Mouse (Mus musculus) erythroid progenitor cell, adult 5-6 weeks (primary cell): Measurements from ENCODE around the gene Ly6g6f. TPM values are rescaled to one million over a fixed set of nuclear protein-coding genes. Genes with fewer than 3 reads are reported as not detected.

ENCODE experiments used
- ATAC-seq: replicated peaks from 2 replicates; pipeline ENCODE4 v1.8.0; 2016; ENCODE audit warnings: moderate number of reproducible peaks, mild to moderate bottlenecking, moderate TSS enrichment, inconsistent platforms; ENCODE audit not compliant: poor library complexity, low FRiP score, severe bottlenecking
- total RNA-seq, 2 experiments: library from RNA; stranded (forward) in 1 of 2; stranded (reverse) in 1 of 2; fragments of 150-400 nt in 1 of 2; fragments of 186-747, 209-891 nt in 1 of 2; gene quantifications; 2 replicates each; pipeline versions ENCODE4 v1.2.3 to v1.2.4; 2015 to 2017; ENCODE audit warnings: low replicate concordance in 2 of 2

The Ly6g6f gene
- total RNA-seq, 2 experiments from 2014 or later, result 3.8 TPM; not detected in 1

DNA sequence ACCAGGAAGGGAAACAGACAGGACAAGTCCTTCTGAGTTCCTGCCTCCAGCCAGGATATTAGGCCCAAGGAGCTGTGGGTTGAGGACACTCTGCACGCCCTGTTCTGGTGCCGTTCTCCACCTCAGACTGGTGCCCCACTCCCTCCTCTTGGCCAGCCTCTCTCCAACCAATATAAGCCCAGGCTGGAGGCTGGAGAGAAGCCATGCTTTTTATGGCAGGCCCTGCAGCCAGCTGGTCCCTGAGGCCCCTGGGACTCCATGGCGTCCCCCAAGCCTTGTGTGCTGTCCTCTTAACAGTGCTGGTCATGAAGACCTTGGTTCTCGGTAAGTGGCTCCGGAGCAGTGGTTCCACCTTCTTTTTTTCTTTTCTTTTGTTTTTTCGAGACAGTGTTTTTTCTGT, 22.7 kb upstream of the Ly6g6f start, which contains the start of gene Ly6g5c:
Gene Ly6g5c (plus strand): TSS at position 183 of the 400 bp plus-strand sequence.
- ATAC-seq, result no peak

DNA sequence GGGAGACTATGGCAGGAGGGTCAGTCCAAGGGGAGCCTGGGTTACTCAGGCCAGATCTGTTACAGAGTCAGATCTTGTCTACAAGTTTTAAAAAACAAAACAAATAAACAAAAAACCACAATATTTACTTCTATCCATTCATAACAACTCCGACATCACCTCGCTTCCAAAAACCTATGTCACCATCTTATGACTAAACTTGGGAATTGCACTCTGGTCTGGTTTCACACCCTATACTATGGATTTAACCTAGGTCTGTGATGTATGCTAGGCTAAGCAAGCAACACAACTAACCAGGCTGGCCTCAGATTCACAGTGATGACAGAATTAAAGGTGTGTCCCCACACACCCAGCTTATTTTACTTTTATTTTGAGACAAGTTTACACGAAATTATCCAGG, 21.1 kb upstream of the Ly6g6f start:
- ATAC-seq, result no peak

DNA sequence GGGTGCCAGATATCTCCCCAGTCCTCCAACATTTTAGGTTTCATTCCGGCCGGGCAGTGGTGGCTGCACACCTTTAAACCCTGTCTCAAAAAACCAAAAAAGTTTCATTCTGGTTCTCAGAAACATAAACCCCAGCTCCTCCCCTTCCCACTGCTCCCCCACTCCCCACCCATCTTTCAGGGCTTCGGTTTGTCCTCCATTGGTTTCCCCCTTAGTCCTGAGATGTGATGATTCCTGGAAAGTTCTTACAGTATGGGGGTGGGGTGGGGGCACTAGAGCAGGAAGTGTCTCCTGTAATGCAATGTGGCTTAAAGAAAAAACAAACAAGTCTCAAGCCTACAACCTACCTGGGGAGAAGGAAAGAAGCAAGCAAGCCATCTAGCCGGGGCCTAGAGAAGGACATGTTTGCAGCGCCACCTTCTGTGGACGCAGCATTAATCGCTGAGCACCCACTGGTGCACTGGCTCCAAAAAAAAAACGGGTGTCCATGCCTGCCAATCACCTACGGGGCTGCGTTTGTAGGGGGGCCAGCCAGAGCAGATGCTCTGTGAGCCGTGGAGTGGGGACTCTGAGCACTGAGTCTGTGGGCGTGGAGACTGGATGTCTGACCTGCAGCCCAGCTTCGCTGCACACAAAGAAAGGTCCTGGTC, 20.5 kb upstream of the Ly6g6f start:
- ATAC-seq, result peak; percentile 54

DNA sequence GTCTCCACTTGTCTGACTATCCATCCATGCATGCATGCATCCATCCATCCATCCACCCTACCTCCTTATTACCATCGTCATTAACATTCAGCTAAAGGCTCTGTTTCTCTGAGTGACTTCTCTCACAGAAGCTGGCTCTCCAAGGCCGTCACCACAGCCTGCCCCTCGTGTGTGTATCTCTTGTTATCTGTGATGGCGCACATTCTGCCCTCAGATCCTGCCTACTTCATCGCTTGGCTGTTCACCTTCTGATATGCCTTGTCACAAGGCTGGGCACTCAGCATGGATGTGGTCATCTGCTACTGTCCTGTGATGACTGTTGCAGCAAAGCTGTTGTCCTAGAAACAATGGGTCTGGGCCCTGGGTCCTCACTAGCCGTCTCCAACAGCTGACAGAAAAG, 19.3 kb upstream of the Ly6g6f start:
- ATAC-seq, result peak; percentile 89

DNA sequence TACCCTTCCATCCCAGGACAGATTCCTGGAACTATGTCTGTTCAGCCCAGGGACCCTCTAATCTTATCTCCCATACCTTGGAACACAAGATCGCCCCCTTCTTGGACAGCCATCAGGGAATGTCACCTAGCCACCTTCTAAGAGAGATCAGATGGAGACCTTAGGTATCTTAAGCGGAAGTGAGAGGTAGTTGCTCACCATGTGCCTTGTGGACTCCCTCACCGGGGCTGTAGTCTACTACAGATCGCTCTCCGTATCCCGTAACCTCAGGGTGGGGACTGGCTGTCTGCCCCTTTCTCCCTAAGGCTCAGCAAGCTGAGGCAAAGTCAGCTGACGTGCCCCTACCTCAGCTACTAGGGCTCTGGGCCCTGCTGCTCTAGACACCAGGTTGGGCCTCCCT, 18.7 kb upstream of the Ly6g6f start:
- ATAC-seq, result no peak

DNA sequence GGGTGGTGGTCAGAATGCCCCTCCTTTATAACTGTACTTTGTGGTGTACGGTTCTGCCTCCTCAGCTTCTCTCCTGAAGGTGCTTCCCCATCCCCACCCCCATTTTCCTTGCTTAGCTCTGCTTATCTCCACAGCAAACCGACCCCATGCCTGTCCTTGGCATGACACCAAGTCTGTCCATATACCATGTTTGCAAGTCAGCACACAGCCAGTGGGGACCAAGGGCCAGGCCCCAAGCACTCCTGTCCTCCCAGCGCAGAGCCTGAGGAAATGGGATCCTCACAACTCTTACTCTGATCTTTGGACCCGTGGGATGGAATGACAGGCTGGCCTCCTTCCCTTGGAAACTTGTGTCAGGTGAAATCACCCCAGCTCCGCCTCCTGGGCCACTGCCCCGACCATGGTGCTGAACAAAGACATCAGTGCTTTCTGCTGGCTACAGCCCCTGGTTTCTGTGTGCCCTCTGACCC, 17.8 kb upstream of the Ly6g6f start:
- no peak for ATAC-seq

DNA sequence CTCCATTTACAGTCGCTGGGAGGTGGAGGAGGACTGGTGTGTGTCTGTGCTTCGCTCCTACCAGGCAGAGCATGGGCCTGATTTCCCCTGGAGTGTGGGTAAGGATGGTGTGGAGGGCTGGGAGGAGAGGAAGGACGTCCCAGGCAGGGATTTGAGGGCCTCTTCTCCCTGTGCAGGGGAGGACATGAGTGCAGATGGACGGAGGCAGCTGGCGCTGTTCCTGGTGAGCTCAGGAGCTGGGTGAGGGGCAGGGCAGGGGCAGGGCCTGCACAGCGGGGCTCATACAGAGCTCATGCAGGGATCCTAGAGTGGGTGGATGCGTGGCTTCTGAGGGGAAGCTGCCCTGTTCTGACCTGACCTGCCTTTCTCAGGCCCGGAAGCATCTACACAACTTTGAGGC, 16.9 kb upstream of the Ly6g6f start:
- no peak for ATAC-seq

DNA sequence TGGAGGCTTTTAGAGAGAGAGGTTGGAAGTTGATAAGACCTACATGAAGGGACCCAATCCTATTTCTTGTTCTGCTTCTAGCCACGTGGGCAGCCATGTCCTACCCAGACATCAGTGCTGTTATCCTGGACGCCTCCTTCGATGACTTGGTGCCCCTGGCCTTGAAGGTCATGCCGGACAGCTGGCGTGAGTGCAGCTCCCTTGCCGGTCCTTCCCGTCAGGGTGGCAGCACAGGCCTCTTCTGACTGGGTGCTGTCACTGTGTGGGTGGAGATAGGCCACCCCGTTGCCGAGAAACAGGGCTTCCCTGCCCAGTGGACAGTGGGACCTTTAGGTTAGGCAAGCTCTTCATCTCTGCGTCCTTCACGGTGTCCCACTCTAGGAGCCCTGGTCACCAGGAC, 15.8 kb upstream of the Ly6g6f start:
- no peak for ATAC-seq

DNA sequence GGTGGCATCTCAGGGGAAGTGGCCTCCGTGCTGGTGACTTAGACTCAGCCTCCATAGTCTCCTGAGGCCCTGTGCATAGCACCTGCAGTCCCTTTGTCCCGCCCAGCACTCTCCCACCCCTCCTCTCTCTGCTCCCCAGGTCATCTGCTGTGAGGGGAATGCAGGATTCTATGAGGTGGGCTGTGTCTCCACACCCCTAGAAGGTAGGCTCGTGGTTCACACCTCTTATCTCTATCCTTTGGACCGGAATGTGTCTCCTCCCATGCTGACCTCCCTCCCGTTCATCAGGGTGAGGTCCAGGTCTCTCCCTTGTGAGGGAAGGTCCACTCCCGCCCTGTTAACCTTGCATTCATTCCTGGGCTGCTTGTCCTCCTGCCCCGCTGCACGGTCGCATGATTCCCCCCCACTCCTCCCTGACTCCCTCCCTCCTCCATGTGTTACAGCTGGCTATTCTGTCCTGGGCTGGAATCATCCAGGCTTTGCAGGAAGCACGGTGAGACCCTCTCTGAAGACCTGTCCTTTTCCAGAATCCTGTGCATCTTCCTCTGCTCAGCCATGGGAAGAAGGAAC, 14.9 kb upstream of the Ly6g6f start:
- no peak for ATAC-seq

DNA sequence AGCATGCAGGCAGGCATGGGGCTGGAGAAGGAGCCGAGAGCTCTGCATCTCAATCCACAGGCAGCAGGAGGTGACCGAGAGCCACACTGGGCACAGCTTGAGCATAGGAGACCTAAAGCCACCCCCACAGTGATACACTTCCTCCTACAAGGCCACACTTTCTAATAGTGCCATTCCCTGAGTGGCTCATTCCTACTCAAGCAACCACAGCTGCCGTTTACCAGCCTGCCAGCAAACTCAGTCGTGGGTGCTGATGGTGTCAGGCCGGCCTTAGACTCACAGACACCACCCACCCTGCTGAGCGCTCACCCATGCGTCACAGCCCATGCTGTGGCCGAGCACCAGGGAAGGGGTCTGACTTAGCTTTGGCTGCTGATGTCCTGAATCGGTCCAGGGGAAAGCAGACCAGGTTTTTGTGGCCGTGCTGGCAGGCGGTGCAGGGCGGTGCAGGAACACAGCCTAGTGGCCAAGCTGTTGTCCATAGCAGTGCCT, 11.8 kb upstream of the Ly6g6f start:
- no peak for ATAC-seq

DNA sequence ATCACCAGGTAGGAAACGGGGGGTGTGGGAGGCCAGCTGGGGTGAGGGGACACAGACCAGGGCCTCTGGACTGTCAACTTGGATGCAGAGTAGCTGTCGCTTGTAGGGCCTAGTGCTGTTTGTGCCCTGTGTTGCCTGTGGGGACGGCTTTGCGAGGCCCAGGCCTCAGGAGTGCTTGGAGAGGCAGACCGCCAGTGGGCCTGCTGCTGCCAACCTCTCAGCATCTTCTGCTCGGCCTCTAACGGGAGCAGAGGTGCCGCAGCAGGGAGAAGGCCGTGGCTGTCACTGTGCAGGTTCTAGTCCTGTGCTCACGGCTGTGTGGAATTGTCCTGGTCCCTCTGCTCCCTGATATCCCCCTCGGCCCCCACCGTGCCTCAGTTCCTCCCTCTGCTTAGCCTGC, 11.2 kb upstream of the Ly6g6f start:
- ATAC-seq, result no peak

DNA sequence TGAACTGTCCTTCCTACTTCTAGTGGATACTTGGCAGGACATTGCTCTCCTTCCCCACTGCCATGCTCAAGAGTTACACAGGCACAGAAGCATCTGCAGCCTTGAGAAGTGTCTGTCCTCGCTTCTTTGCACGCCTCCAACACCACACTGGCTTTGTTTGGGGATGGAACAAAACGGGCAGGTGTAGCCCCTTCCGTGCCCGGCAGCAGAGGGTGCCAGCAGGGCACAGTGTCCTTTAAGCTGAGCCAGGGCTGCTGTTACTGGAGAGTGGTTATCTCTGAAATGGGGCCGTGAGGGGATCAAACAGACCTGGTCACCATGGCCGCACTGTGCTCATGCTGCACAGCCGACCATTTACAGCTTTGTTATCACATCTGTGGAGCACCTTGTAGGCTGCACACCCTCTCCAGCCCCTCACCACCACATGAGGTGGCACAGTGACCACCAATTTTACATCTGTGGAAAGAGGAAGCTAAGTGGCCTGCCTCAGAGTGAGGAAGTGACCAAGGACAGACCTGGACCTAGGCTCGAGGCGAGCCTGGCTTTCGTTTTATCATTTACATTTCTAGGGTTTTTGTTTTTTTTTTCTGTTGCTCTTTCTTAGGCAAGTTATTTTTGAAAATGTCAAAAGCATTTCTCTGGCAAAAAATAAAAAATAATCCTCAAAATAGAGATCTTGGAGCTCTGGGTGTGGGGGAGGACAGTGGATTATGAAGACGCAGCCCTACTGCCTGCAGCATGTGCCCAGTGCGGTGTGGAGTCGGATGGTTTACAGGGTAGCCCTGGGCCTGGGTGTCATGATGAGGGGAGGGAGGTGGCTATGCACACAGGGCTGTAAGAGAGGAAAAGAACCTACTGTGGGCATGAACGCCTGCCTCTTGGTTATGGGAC, 9.3 kb upstream of the Ly6g6f start:
- ATAC-seq, result no peak

DNA sequence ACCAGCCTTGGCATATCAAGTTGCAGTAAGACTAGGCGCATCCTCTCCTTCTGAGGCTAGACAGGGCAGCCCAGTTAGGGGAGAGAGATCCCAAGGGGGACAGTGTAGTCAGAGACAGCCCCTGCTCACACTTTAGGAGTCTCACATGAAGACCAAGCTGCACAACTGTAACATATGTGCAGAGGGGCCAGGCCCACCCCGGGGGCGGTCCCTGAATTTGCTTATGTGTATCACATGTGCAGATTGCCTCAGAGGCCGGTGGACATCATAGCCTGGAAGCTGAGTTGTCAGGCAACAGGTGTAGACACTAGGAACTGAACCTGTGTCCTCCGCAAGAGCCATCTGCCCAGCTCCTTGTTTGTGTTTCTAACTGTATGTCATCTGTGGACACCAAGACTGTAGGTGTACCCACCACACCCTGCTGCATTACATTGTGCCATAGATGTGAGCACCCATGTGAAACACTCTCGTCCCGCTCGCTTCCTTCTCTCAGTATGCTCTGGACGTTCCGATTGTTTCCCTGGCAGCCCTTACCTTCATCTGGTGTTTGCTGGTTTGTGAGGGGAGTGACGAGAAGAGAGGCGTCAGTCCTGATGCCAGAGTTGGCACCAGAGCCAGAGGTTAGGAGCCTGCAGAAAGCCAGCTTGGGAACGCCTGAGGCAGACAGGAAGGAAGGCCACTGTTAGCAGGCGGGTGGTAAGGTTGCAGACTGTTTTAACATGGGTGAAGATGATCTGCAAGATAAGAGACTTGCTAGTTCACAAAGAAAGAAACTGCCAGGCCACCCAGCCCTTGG, 7.2 kb upstream of the Ly6g6f start:
- ATAC-seq, result no peak

DNA sequence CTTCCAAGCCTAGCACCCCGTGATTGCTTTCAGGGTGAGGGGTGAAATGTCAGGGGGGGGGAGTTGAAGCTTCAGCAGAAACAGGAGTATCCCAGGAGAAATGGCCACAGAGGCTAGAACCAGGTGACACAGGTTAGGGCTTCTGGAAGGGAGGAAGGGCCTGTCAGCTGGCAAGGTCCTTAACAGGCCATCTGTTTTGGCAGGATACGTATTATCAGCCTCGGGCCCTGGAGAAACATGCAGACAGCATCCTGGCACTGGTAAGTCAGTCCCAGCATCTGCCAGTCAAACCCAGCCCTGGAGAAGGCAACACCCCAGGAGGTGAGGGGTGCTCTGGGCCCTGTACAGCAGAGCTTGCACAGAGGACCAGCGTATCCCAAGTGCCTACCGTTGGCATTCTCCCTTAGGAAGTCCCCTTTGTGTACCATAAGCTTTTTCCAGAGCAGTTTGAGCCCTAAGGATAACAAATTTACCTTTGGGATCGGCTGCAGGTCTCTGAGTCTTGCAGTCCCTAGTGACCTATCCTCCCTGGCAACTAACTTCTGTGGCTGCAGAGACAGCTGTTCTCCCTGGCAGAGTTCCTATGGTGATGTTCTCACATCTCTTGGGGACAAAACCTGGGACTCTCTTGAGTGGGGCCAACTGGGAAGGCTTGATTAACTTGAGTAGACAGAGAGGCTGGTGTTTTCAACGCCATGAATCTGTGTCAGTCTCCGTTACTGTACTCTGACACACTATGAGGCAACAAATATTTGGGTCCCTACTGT, 4.9 kb upstream of the Ly6g6f start:
- ATAC-seq, result peak; percentile 81

DNA sequence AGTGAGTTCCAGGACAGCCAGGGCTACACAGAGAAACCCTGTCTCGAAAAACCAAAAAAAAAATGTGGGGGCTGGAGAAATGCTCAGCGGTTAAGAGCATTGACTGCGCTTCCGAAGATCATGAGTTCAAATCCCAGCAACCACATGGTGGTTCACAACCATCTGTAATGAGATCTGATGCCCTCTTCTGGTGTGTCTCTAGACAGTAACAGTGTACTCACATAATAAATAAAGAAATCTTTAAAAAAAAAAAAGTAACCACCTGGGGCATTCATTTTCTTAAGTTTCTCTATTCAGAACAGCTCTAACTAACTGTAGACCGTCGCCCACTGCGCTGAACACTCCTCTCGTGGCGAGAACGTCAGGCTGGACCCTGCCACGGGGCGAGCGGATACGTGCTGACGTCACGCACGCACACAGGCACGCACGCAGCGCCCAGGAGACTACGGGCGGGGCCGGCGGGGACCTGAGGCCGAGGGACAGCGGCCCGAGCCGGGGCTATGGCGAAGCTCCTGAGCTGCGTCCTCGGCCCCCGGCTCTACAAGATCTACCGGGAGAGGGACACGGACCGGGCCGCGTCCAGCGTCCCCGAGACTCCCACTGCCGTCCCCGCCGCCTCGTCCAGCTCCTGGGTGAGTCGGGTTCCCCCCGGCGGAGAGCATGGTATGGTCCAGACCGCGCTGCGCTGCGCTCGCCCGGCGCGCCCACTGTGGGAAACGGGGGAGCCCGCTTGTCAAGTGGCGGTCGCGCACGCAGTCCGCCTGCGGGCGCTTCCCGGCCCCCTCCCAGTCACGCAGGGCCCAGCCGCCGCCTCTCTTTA, 3.6 kb upstream of the Ly6g6f start, which contains the start of gene Abhd16a:
Gene Abhd16a (plus strand): TSS at position 439 of the 820 bp plus-strand sequence.
- ATAC-seq, result peak; percentile 92

DNA sequence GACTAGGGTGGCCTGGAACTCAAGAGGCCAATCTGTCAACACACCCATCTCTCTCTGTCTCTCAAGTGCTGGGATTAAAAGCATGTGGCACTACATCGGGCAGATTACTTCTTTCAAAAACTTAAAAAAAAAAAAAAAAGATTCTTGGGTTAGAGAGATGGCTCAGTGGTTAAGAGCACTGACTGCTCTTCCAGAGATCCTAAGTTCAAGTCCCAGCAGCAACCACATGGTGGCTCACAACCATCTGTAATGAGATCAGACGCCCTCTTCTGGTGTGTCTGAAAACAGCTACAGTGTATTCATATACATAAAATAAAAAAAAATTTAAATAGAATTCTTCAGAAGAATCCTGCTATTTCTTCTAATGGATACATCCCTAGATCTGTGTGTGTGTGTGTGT, 2.7 kb upstream of the Ly6g6f start:
- no peak for ATAC-seq

DNA sequence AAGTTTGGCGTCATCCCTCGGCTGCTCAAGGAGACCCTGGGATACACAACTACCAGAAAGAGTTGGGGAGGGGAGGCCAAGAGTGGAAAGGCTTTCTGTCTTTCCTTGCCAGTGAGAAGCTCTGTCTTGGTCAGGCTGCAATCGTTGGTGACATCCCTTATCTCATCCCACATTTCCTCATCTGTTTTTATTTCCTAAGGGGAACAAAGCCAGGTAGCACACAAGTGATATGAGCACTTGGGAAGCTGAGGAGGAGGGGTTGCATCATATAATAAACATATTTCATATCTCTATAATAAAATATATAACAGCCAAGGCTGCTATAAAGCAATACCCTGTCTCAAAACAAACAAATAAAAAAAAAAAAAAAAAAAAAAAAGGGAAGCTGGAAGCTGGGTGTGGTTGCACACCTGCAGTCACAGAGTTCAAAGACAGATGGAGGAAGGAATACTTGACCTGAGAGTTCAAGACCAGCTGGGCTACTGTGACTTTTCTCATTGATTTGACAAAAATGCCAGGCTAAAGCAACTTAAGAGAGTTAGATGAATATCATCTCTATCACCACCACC, 1.4 kb downstream of the Ly6g6f start:
- no peak for ATAC-seq
